10 mouse cellular contexts compared by ENCODE assay signal in genomic region chr6:146222403-146223063, GRCm38 (mm10).
DNase-seq lines count a peak whose midpoint lies in the region; ATAC-seq and TF ChIP-seq lines count a peak whose summit lies in the region.
"Had no signal": no experiment of that assay in that cellular context is flagged by ENCODE, and none has a peak within 500 bp of the region (broad histone marks: within the 10 kb centered on the region; RNA-seq: fewer than 3 reads in every experiment).

No protein-coding gene starts in this region.

- no peaks in the 10 kb centered on the region for H3K36me3 ChIP-seq in lung, embryonic 14.5 days (ENCODE audit: insufficient read depth)
- H3K36me3 ChIP-seq in heart, embryonic 14.5 days (ENCODE audit: control insufficient read depth, insufficient read depth, low read length), result peaks cover 37% of the 10 kb centered on the region

- H3K9me3 ChIP-seq in lung, embryonic 14.5 days (ENCODE audit: low read depth, low read length), result no peaks in the 10 kb centered on the region
- no peaks in the 10 kb centered on the region for H3K9me3 ChIP-seq in heart, embryonic 14.5 days (ENCODE audit: control insufficient read depth, low read length)

- H3K4me1 ChIP-seq in lung, embryonic 14.5 days (ENCODE audit: insufficient read depth), result no peaks in the 10 kb centered on the region
- H3K4me1 ChIP-seq in heart, embryonic 14.5 days (ENCODE audit: control insufficient read depth in 2 of 2, insufficient read depth in 2 of 2, low read length in 2 of 2), result peaks cover 9 to 14% of the 10 kb centered on the region in 2 experiments

- no peak for TF ChIP-seq CTCF in lung, embryonic 14.5 days (IDR thresholded peaks at IDR 0.05; ENCODE audit: low read depth)

- ATAC-seq in lung, embryonic 14.5 days (ENCODE audit: insufficient read depth), result no peak
- no peak for ATAC-seq in heart, embryonic 14.5 days (ENCODE audit: insufficient number of reproducible peaks, insufficient read depth, low FRiP score, low read depth)
- peak; percentile 46 for ATAC-seq in megakaryocyte, adult 5-6 weeks (ENCODE audit: poor library complexity, severe bottlenecking)
- ATAC-seq: forebrain, embryonic 14.5 days had no signal

- no peak overlapping the region for H3K9ac ChIP-seq in lung, embryonic 14.5 days
- no peak overlapping the region for H3K9ac ChIP-seq in heart, embryonic 14.5 days (ENCODE audit: low read length)

- peak; percentile 9 to 36 for DNase-seq in adrenal gland, adult (ENCODE audit: inconsistent age in 2 of 2, low spot score in 1 of 2)
- no peak for DNase-seq in adrenal gland, adult 2 months
- no peak for DNase-seq in lung, embryonic 14.5 days
- DNase-seq in lung, postnatal 4 days, result no peak
- no peak for DNase-seq in gastrocnemius, adult 18-20 months (ENCODE audit: low spot score)
- DNase-seq in kidney, adult 9 months, result no peak
- DNase-seq: cerebellum, adult 11 months had no signal

- H3K4me2 ChIP-seq in lung, embryonic 14.5 days, result peak overlapping the region; percentile 29; the same call in 1 of the 2 replicates
- no peak overlapping the region for H3K4me2 ChIP-seq in heart, embryonic 14.5 days (ENCODE audit: low read length)

- no peaks in the 10 kb centered on the region for H3K27me3 ChIP-seq in lung, embryonic 14.5 days (ENCODE audit: insufficient read depth, low read length)
- H3K27me3 ChIP-seq in heart, embryonic 14.5 days (ENCODE audit: control insufficient read depth, insufficient read depth, low read length), result no peaks in the 10 kb centered on the region

- no peak overlapping the region; the same call in 1 of the 2 replicates for H3K4me3 ChIP-seq in lung, embryonic 14.5 days (ENCODE audit: low read depth, low read length)
- H3K4me3 ChIP-seq in heart, embryonic 14.5 days (ENCODE audit: control insufficient read depth in 1 of 2, insufficient read depth in 1 of 2, low read depth in 1 of 2, low read length in 2 of 2), result no peak overlapping the region

- WGBS in lung, embryonic 14.5 days, result 65% methylated on average over 8 of the region's 8 CpGs
- 49% methylated on average over 8 of the region's 8 CpGs for WGBS in heart, embryonic 14.5 days

- H3K27ac ChIP-seq in lung, embryonic 14.5 days (ENCODE audit: low read depth), result no peak overlapping the region
- peak overlapping the region; percentile 10 to 61; a peak in 3 of 4 replicates for H3K27ac ChIP-seq in heart, embryonic 14.5 days (replicated peaks in 1 of 2; ENCODE audit: control insufficient read depth in 1 of 2, insufficient read depth in 1 of 2, low read depth in 2 of 2, low read length in 2 of 2)

Comparison
In these comparisons a context has a peak if more than half of its experiments do, and no peak if none do; other contexts are left out.
1. DNase-seq: peak in adrenal gland, adult (2 of 2); none in adrenal gland, adult 2 months (single experiment), lung, embryonic 14.5 days (single experiment), lung, postnatal 4 days (0 of 2), gastrocnemius, adult 18-20 months (single experiment) and kidney, adult 9 months (single experiment).